Mouse (Mus musculus): ENCODE data around the gene 4930404N11Rik.
A peak's percentile ranks its signal among the peaks of the same experiment; 100 is the strongest.

The 4930404N11Rik gene

GRCm38 (mm10) chr10:81401521-81402226 is 36.1 kb upstream of the 4930404N11Rik start:
- DNase-seq: peak; percentile 90

DNA sequence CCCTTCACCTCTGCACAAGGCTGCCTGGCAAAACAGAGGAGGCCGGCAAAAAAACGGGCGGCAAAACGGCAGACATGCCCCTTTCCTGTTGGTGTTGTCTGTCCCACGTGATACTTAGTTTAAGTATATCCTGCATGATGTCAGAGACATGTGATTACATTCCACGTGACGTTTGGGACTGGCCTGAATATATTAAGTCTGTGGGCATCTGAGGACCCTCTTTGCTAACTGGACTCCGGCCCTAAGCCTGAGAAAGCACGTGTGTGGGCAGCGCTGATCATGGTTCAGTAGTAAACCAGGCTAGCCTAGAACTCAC is 35.5 kb upstream of the 4930404N11Rik start:
- no peak for DNase-seq

DNA sequence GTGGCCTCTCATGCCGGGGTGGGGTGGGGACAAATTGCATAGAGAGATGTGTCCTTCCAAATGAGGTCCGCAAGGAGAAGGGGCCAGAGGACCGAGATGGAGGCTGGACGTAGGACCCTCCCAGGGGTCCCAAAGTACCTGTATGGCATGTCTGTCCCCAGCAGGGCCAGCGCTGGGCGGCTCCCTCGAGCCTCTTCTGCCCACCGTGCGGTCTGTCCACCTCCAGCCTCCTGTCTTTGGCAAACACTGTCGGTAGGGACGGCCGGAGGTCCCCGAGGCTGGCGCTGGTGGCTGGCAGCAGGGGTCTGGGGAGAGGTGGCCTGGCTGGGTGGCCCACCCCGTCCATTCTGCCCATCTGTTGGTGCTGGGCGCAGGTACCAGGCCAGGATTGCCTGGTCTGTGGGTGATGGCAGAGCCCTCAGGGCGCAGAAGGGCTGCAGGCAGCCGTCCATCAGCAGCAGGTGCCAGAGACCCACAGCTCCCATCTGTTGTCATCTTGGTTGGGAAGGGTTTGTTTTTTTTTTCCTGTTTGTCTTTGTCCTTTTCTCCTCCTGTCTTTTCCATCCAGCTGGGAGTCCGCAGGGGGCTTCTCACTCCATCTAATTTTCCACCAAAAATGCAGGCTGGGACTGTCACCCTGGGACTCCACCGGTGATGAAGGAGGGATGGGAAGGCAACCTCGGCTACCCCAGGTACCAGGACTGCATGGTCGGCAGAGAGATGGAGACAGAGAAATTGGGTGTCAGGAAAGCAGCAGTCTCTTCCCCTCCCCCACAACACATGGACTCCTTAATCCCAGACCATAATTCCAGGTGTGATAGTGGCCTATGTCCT is 35.0 kb upstream of the 4930404N11Rik start:
- DNase-seq: no peak

GRCm38 (mm10) chr10:81399798-81400308 is 34.2 kb upstream of the 4930404N11Rik start:
- DNase-seq: no peak

DNA sequence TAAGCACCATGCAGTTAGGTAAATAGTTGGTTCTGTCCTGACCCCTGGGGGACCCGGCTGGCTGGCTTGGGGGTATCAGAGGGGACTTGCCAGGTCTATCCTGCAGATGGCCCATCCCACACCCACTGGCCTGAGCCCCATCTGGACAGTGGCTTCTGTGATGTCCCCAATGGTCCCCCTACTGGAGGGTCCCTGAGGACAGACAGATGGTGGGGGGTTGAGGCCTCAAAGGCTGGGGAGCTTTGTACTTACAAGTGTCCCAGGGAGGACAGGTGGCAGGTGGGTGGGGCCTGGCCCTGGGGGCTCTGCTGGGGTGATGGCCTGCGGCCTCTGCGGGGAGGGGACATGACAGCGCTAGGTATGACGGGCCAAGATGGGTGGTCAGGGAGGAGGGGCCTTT is 33.7 kb upstream of the 4930404N11Rik start:
- no peak for DNase-seq

- no peak for DNase-seq
Observed at GRCm38 (mm10) chr10:81396749-81397148, 31.1 kb upstream of the 4930404N11Rik start.

GRCm38 (mm10) chr10:81395865-81396264 is 30.2 kb upstream of the 4930404N11Rik start:
- DNase-seq: no peak

DNA sequence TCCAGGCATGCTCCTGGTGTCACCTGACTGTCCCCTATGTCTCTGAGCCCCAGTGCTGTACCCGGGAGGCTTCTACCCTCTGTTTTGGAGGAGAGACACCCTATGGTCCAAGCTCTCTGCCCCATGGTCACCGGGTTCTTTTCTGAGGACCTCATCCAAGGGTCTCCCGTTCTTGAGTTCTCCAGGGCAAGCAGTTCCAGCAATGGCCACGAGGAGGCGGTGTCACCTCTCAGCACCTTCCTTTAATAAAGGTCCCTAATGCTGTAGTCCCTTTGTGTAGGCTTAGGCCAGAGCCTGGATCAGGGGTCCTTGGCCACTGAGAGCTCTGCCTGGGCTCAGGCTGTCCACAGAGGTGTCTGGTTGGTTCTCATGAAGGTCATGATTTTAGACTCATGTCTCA is 29.5 kb upstream of the 4930404N11Rik start:
- DNase-seq: peak; percentile 86

DNA sequence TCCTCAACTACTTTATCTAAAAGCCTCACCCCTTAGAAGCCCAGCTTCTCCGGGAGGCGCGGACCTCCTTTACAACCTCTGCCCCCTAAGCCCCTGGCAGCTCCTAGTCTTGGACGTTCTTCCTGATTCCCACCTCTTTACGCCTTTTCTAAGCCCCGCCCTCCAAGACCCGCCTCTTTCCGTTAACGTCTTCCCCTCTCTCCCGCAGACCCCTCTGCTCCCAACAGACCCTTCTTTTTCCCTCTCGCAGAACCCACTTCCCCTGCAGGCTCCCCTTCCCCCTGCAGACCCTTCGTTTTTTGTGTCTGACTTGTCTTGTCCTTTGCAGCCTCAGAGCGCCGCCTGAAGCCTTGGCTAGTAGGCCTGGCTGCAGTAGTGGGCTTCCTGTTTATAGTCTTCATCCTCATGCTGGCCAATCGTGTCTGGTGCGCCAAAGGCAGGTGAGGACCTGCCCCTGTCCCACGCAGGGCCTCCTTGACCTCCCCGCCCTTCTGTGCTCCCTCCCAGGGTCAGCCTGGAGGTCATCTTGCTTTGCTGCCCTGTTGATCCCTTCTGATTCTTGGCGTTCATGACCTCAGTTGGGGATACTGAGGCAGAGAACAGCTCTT is 27.9 kb upstream of the 4930404N11Rik start:
- no peak for DNase-seq

DNA sequence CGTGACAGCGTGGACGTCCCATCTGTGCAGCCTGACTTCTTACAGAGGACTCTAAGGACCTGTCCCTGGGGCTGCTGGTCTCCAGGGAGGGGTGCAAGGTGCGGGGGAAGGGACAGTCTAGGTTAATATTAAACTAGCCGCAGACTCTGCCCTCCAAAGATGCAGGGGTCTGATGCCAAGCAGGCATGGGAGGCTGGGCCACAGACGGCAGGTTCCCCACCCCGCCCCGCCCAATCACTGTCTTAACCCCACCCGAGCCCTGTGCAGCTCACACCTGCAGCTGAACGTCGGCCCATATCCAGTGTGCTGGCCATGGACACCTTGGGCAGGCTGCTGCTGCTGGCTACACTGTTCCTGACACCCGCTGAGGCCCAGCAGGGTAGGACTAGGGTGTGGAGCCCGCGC is 27.2 kb upstream of the 4930404N11Rik start, which contains the start of gene Smim24:
Smim24 (plus strand) TSS at position 271 of the 405 bp plus-strand sequence.
- no peak for DNase-seq

DNA sequence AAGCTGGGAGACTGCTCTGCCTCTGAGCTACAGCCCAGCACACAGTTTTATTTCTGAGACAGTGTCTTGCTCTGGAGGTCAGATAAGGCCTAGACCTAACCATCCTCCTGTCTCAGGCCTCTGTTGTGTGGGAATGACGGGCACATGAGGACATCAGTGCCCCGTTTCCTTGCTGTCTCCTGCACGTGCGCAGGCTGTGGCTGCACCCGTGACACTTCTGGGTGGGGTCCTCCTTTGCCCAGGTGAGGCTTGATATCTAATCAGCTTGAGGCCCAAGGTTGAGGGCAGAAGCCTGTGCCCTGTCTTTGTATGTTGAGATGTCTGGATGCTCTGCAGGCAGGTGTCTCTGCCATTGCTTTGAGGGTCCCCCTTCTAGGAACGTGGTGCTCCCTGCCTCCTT is 26.7 kb upstream of the 4930404N11Rik start:
- DNase-seq: no peak

DNA sequence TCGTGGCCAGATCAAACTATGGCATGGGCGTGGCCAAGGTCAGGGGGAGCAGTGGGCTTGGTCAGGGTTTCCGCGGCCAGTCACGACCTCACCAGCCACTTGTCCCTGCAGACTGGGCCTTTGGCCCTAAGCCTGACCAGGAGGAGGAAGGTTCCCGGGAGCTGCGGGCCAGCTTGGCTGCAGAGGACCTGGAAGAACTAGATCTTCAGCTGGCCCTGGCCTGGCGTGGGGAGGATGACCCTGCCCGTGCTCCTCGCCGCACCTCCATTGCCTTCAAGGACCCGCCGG is 25.0 kb upstream of the 4930404N11Rik start:
- DNase-seq: no peak

DNA sequence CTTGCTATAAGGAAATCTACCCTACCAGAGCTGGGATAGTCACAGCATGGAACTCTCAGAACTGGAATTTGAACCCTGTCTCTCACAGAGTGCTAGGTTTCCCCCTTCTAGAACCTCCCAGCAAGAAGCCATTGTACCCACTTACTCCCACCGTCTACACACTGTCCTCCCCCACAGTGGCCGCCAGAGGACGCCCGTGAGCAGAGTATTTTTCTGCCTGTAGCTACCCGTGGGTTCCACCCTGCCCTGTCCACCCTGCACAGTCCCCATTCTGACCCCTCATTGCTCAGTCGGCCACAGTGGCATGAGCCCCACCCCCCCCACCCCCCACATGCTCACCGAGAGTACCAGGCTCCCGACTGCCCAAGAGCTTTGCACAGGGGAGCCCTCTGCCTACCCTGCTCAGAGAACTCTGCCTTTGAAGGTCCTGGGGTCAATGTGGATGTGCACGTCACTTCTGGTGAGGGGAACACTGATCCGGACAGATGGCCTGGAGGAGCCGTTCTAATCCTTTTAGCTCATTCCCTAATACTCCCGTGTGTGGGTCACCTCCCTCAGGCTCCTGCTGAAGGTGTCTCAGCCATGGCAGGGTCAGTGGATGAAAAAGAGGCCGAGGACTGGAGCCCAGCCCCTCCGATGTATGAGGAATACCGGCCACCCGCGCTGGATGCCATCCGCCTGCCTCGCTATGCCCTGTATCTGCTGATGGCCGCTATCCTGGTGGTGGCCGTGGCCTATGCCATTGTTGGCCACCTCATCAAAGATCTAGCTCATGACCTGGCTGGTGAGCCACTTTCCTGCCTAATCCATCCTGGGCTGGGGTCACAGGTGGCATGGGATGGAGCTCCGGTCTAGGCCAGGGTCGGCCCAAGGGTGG is 24.4 kb upstream of the 4930404N11Rik start:
- DNase-seq: peak; percentile 79

DNA sequence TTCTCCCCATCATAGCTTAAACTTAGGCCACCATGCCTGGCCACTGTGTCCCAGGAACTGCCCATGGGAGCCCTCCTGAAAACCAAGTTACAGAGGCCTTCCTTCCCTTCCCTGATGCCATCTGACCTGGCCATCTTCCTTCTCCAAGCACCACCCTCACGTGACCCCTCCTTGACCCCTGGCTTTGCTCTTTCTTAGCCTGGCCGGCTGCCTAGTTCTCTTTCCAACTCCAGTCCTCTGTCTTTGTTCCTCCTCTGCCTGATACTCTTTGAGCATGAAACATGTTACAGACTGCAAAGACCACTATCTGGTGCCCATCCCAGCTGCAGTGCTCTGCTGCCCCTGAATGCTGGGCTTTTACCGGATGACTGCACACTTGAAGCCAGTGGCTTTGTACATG is 23.8 kb upstream of the 4930404N11Rik start:
- DNase-seq: peak; percentile 57

GRCm38 (mm10) chr10:81388505-81389055 is 23.0 kb upstream of the 4930404N11Rik start, which contains the start of gene Gm48552:
TSS of gene Gm48552 (plus strand) at chr10:81389005.
- no peak for DNase-seq

DNA sequence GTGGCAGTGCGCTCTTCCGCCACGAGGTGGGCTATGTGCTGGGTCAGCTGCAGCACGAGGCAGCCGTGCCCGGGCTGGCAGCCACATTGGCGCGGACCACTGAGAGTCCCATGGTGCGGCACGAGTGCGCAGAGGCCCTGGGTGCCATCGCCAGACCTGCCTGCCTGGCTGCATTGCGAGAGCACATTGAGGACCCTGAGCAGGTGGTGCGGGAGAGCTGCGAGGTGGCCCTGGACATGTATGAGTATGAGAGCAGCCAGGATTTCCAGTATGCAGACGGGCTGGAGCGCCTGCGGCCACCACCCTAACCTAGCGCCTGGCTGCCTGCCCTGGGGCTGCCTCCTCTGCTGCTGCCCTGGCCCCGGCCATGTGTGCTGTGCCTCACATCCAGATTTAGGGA is 22.1 kb upstream of the 4930404N11Rik start:
- DNase-seq: no peak

GRCm38 (mm10) chr10:81385603-81386306 is 20.1 kb upstream of the 4930404N11Rik start:
- DNase-seq: no peak

DNA sequence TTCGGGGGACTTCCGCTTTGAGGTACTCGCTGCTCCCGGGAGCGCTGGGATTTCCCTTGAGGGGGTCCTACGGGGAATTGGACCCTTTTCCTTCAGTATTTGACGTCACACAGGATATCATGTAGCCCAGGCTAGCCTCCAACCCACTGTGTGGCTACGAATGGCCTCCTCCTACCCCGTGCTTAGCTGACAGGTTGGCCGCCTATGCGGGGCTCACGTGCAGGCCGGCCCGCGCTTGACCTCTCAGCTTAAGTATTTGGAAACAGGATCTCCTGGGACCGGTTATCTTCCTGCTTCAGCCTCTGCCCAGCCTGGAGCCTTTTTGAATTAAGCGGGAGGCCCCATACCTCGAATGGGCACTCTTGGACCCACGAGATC is 19.0 kb upstream of the 4930404N11Rik start:
- DNase-seq: no peak

GRCm38 (mm10) chr10:81383802-81384604 is 18.4 kb upstream of the 4930404N11Rik start, which contains the start of the genes Dohh and Gm48551:
TSS of gene Dohh (plus strand) at chr10:81384428.
TSS of gene Gm48551 (plus strand) at chr10:81384466.
- peak; percentile 99 for DNase-seq

- DNase-seq: peak; percentile 77
Observed at GRCm38 (mm10) chr10:81382039-81382438, 16.4 kb upstream of the 4930404N11Rik start.
